Mouse (Mus musculus) heart, adult 2 months (tissue): Measurements from ENCODE around the gene Mctp1. TPM values are rescaled to one million over a fixed set of nuclear protein-coding genes. Genes with fewer than 3 reads are reported as not detected.

Source experiments
- DNase-seq, 2 experiments: peaks; one replicate each; pipeline ENCODE4 v3.0.0; 2021
- H3K27ac ChIP-seq: fragments of 200-600 bp; 2 replicates; pipeline ENCODE4 v1.8.1; 2022
- H3K27me3 ChIP-seq: fragments of 200-500 bp; 2 replicates; pipeline ENCODE4 v1.6.1; 2012; ENCODE audit warnings: mild to moderate bottlenecking, low read length, inconsistent platforms, mixed read lengths; ENCODE audit not compliant: control insufficient read depth, insufficient read depth
- H3K36me3 ChIP-seq: fragments of 200-500 bp; 2 replicates; pipeline ENCODE4 v1.6.1; 2012; ENCODE audit warnings: low read length, inconsistent platforms; ENCODE audit not compliant: control insufficient read depth, insufficient read depth
- H3K4me1 ChIP-seq: fragments of 200-500 bp; 2 replicates; pipeline ENCODE4 v1.6.1; 2011; ENCODE audit warnings: low read length; ENCODE audit not compliant: control insufficient read depth, insufficient read depth
- H3K4me3 ChIP-seq: fragments of 200-600 bp; 2 replicates; pipeline ENCODE4 v1.8.1; 2022
- H3K79me2 ChIP-seq: fragments of 200-500 bp; replicated peaks from 2 replicates; pipeline ENCODE4 v1.6.1; 2012; ENCODE audit warnings: mild to moderate bottlenecking, inconsistent platforms, low read length, moderate library complexity, mixed read lengths; ENCODE audit not compliant: control insufficient read depth, insufficient read depth
- H3K9ac ChIP-seq: fragments of 200-500 bp; 2 replicates; pipeline ENCODE4 v1.6.1; 2012; ENCODE audit warnings: low read depth, mild to moderate bottlenecking, control low read depth, inconsistent platforms, low read length, mixed read lengths
- CTCF ChIP-seq: fragments of 200-600 bp; IDR thresholded peaks from 2 replicates; pipeline ENCODE4 v1.8.1; 2022; ENCODE audit warnings: antibody characterized with exemption, mild to moderate bottlenecking, moderate library complexity
- EP300 ChIP-seq: fragments of 200-500 bp; IDR thresholded peaks from 2 replicates; pipeline ENCODE4 v1.6.1; 2011; ENCODE audit warnings: low read depth, low read length, control low read depth; ENCODE audit not compliant: insufficient read depth
- POLR2A ChIP-seq: fragments of 200-500 bp; IDR thresholded peaks from 2 replicates; pipeline ENCODE4 v1.6.1; 2011; ENCODE audit warnings: mild to moderate bottlenecking, low read depth, low read length, control low read depth; ENCODE audit not compliant: insufficient read depth
- WGBS: fragments of 180-500 bp; shearing (Covaris S2); methylation state at CpG from one replicate; pipeline ENCODE4 v1.1.7; 2018; 5-methylcytosine and 5-hydroxymethylcytosine counted together
- intact Hi-C: fragments of 180-260 bp; cut with DNase I; formaldehyde crosslinking; loops from one replicate; pipeline ENCODE4 v1.15.1; 2025
- polyA plus RNA-seq: library from polyadenylated mRNA; depleted of rRNA; stranded (reverse); fragments of >200 nt; gene quantifications from 2 replicates; pipeline ENCODE4 v1.2.3, GENCODE M21; 2012
- total RNA-seq, 2 experiments: library from RNA; stranded (reverse); gene quantifications; 2 replicates each; pipeline ENCODE4 v1.2.3; 2021

Gene Mctp1
- total and polyA plus RNA-seq, 3 experiments = 0.43 to 4.3 (median 2.5) TPM

GRCm38 (mm10) chr13:76801126-76801632, 416.8 kb downstream of the Mctp1 start:
- TF ChIP-seq POLR2A (no peak), CTCF (no peak), EP300 (no peak)
- intact Hi-C loops = no loop called here
- Histone ChIP-seq H3K27me3 (no peaks in the 10 kb centered on the region), H3K36me3 (no peaks in the 10 kb centered on the region), H3K79me2 (no peaks in the 10 kb centered on the region), H3K4me3 (no peak overlapping the region), H3K9ac (no peak overlapping the region), H3K4me1 (no peaks in the 10 kb centered on the region), H3K27ac (no peak overlapping the region)
- whole genome bisulfite sequencing = 49% methylated on average over 6 of the region's 6 CpGs
- no peak for DNase-seq

DNA sequence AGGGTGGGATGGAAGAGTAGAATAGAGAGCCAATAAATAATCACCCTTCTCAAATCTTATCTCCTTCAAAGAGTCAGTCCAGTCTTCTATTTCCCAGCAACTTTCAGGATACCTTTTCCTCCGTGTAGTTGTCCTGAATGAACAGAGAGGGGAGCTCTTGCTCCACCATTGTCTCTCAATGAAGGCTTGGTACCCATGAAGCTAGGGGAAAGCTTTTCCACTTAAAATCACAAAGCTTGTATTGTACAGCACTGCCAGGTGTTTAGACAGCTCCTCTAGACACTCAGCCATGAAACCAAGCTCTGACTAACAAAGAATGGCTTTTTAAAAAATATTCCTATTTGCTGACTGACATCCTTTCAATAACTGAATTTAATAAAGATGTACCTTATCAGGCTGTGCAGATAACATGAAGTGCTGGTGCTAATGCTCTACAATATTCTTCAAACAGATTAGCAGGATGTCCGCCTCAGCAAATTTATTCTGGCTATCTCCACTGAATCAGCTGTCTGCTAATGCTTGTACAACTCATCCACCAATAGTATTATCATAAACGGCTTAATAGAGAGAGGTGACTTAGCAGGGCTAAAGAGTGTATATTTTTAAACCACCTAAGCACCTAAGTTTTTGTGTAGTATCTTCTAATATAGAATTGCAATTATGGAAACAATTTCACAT, 417.9 kb downstream of the Mctp1 start:
- no peaks in the 10 kb centered on the region for H3K27me3 ChIP-seq
- H3K36me3 ChIP-seq = no peaks in the 10 kb centered on the region
- TF ChIP-seq POLR2A (no peak), CTCF (peak; percentile 52)
- H3K4me3 ChIP-seq = no peak overlapping the region
- intact Hi-C loops = no loop called here
- no peaks in the 10 kb centered on the region for H3K4me1 ChIP-seq
- no peak overlapping the region for H3K27ac ChIP-seq
- no peak for DNase-seq
- H3K79me2 ChIP-seq = no peaks in the 10 kb centered on the region
- no peak overlapping the region for H3K9ac ChIP-seq
- 39% methylated on average over 3 of the region's 3 CpGs for WGBS

DNA sequence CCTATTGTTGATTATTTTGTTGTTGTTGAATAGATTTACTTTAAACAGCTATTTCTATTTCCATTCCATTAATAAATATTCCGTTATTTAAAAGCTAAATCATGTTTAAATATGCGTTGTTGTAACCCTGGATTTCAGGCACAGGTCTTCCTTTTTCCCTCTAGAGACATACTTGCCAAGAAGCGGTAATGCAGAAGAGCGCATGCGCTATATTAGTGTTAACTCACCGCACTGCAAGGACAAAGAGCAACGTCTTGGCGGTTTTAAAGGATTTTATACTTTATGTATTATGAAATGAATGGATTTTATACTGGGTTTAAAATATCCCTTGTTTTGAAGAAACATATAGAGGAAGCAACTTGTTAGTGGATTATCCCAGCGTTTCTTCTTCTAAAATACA, 418.6 kb downstream of the Mctp1 start:
- Histone ChIP-seq H3K27ac (no peak overlapping the region), H3K4me1 (no peaks in the 10 kb centered on the region), H3K79me2 (no peaks in the 10 kb centered on the region), H3K27me3 (no peaks in the 10 kb centered on the region), H3K36me3 (no peaks in the 10 kb centered on the region), H3K4me3 (no peak overlapping the region), H3K9ac (no peak overlapping the region)
- no peak for DNase-seq
- intact Hi-C loops = no loop called here
- WGBS = 85% methylated on average over 9 of the region's 9 CpGs
- TF ChIP-seq EP300 (no peak), POLR2A (no peak), CTCF (no peak)

DNA sequence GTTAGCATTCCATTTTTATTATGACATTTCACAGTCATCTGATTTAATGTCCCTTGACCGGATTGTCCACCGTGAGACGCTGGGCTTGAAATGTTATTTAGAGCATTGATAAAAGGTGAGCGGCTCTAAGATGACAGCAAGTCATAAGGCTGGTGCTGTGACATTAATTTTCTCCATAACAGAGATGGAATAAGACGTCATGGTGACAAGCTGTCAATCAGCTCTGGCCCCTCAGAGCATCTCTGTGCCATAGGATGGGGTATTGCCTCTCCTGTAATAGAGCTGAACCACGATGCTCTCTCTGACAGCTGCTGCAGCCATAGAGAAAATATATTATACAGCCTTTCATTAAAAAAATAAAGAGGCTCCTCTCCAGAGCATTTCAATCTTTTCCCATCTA, 419.5 kb downstream of the Mctp1 start:
- H3K4me1 ChIP-seq = no peaks in the 10 kb centered on the region
- no peak overlapping the region for H3K9ac ChIP-seq
- DNase-seq = no peak
- H3K27ac ChIP-seq = no peak overlapping the region
- TF ChIP-seq CTCF (no peak), POLR2A (no peak), EP300 (no peak)
- WGBS = 74% methylated on average over 6 of the region's 6 CpGs
- intact Hi-C loops = no loop called here
- no peaks in the 10 kb centered on the region for H3K79me2 ChIP-seq
- H3K27me3 ChIP-seq = no peaks in the 10 kb centered on the region
- no peaks in the 10 kb centered on the region for H3K36me3 ChIP-seq
- H3K4me3 ChIP-seq = no peak overlapping the region

DNA sequence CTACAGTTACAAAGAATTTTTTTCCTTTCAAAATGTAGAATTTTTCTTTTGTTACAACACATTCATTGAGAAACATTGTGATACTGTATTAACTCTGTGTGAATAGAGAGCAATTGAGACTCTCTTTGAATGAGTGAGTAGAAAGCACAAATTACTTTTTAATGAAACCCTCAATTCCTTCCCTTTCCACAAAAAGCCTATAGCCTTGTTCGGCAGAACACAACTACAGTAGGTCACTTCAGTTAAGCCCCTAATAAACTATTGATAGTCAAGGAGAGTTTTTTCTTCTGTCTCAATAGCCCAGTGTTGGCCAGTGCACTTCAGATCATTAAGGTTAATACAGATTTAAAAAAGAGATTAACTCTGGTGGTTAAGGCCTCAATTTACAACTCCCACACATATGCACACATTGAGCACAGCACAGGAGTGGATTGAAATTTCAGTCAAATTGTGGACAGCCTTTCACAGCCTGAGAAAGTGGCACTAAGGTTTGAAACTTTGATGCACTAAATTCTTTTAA, 424.6 kb downstream of the Mctp1 start:
- no peak overlapping the region for H3K27ac ChIP-seq
- TF ChIP-seq EP300 (no peak), POLR2A (no peak), CTCF (no peak)
- H3K4me3 ChIP-seq = no peak overlapping the region
- H3K4me1 ChIP-seq = no peaks in the 10 kb centered on the region
- no peaks in the 10 kb centered on the region for H3K79me2 ChIP-seq
- H3K9ac ChIP-seq = no peak overlapping the region
- intact Hi-C loops = no loop called here
- 92% methylated on average over 1 of the region's 1 CpGs for WGBS
- no peak for DNase-seq
- H3K36me3 ChIP-seq = no peaks in the 10 kb centered on the region
- H3K27me3 ChIP-seq = no peaks in the 10 kb centered on the region

DNA sequence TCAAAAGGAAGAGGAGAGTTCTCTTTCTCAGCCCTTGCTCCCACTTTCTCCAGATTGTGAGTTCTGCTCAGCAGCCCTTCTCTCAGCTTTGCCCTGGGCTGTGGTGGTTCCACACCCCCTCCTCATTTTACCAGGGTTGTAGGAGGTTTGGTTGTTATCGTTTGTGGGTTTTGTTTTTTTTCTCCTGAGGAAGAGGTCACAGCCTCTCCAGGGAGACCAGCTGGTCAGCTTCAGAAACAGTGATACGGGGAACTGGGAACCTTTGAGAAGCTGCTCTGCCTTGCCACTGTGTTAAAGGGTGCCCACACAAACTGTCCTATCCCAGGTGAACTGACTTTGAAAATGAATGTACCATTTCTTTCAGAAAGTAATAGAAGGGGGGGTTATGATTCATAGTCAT, 425.5 kb downstream of the Mctp1 start:
- intact Hi-C loops = no loop called here
- 32% methylated on average over 2 of the region's 2 CpGs for WGBS
- H3K36me3 ChIP-seq = no peaks in the 10 kb centered on the region
- no peaks in the 10 kb centered on the region for H3K79me2 ChIP-seq
- no peak overlapping the region for H3K27ac ChIP-seq
- TF ChIP-seq POLR2A (no peak), CTCF (no peak), EP300 (no peak)
- DNase-seq = no peak
- no peak overlapping the region for H3K9ac ChIP-seq
- no peaks in the 10 kb centered on the region for H3K27me3 ChIP-seq
- no peak overlapping the region for H3K4me3 ChIP-seq
- H3K4me1 ChIP-seq = no peaks in the 10 kb centered on the region
